Mouse (Mus musculus) naive thymus-derived CD4-positive, alpha-beta T cell, adult 2 months (primary cell): Measurements from ENCODE around the gene Dph6.
A peak's percentile ranks its signal among the peaks of the same experiment; 100 is the strongest.
"Not testable (repeated sequence)": the region's sequence is repeated elsewhere in the genome, so short reads cannot be mapped to it uniquely, and the experiment has no call there.

Source experiments
- DNase-seq: peaks from one replicate; pipeline ENCODE4 v3.0.0-alpha.2; 2011; ENCODE audit warnings: low read depth

The Dph6 gene

GRCm38 (mm10) chr2:114654365-114655239, at the start of gene Dph6:
Gene Dph6, minus strand, starts transcription at chr2:114654964.
- DNase-seq: peak; percentile 92

GRCm38 (mm10) chr2:114700966-114701685, 46.4 kb upstream of the Dph6 start:
- DNase-seq: no peak

DNA sequence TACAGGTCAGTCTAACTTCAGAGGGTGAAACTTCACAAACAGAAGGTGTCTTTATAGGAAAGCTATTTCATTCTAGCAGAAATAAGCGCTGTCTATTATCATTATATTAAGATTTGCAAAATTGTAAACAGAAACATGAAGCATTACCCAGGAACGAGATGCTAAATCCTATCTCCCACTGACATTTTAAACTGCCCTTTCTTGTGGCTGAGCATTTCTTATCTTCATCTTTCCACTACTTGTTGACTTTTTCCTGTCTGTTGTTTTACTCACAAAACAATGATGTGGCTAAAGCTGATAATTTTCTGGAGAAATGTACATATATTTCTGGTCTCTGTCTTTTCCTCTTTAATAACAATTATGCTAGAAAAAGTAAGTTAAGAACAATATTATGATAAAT, 36.8 kb upstream of the Dph6 start:
- no peak for DNase-seq

- no peak for DNase-seq
Measured at GRCm38 (mm10) chr2:114687483-114687882, 32.7 kb upstream of the Dph6 start.

- DNase-seq: no peak
Measured at GRCm38 (mm10) chr2:114687081-114687480, 32.3 kb upstream of the Dph6 start.

GRCm38 (mm10) chr2:114673831-114674230, 19.1 kb upstream of the Dph6 start:
- DNase-seq: no peak

DNA sequence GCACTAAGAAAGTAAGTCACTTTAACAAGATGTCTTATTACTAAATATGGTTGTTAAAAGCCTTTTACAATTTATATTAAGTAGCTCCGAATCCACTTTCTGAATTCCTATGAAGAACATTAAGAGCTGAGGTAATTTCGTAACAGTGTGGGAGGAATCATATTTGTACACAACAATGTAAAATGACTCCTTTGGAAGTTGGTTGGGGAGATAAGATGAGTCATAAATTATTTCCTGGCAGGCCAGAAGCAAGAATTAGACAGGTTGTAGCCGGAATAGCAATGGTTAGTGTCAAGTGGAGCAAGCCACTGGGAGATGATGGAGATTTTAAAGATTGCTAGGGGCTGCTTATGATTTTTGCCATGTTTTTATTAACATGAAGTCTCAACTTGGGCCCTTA, 16.2 kb upstream of the Dph6 start:
- no peak for DNase-seq

GRCm38 (mm10) chr2:114658954-114659353, 4.2 kb upstream of the Dph6 start:
- no peak for DNase-seq

DNA sequence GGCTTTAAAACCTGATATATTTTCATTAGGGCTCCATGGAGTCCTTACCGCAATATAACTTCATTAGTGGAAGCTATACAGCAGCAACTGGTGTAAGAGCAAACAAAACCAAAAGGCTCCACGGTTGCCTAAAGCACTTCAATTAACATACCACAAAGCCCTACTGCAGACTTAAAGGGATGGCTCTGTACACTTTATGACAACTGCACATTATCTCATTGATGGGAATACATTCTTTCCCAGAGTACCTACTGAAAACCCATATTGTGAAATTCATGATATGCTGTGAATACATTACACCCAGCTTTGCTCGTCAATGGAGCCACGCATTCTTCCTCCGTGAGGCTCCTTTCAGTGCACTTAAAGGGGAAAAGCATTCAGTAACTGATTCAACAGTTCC, 8.5 kb downstream of the Dph6 start:
- no peak for DNase-seq

DNA sequence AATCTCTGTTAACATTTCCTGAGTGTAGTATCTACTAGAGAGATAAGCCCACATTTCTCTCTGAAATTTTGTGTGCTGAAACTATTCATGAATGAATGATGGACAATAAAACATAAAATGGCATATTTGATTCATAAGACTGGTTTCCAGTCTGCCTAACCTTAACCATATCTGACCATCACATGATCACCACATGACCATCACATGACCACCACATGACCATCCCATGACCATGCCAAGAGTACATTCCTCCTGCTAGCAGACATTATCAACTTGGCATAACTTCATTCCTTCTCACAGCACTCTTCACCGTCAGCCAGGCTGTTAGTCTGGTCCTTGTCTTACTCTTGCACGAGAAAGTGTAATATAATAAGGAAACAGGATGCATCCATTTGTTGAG, 10.9 kb downstream of the Dph6 start:
- no peak for DNase-seq

DNA sequence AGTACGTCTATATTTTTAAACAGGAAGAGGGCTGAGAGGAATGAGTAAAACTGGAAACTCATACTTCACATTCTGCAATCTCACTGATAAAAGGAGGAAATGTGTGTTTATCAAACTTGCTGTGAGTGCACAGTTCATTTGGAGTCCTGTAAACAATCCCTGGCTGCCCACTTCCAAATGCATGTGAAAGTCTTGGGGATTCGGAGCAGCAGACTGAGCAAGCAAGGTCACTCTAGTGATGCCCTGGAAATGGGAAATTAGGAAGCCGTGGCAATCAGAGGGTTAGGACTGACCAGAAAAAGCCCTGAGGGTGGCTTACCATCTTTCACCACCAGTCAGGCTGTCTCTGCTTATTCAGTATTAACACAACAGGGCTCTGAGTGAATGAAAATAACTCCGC, 30.1 kb downstream of the Dph6 start:
- no peak for DNase-seq

GRCm38 (mm10) chr2:114622550-114622939, 32.2 kb downstream of the Dph6 start:
- no peak for DNase-seq

- peak; percentile 4 for DNase-seq
Measured at GRCm38 (mm10) chr2:114621781-114622549, 32.8 kb downstream of the Dph6 start.

DNA sequence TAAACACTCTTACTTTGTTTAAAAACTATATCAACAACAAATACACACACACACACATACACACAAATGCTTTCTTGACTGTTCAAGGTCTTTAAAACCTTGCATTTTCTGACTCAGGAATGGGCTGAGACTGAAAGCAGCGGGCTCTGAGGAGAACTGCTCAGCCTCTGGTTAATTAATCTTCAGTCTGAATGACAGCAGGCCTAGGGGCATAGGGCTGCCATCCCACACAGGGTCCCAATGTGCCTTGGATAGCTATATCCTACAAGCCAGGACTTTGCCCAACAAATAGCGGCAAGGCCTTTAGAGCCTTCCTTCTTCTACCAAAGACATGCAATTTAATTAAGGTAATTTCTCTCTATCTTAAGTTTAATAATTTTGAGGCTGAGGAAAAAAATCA, 43.2 kb downstream of the Dph6 start:
- no peak for DNase-seq

DNA sequence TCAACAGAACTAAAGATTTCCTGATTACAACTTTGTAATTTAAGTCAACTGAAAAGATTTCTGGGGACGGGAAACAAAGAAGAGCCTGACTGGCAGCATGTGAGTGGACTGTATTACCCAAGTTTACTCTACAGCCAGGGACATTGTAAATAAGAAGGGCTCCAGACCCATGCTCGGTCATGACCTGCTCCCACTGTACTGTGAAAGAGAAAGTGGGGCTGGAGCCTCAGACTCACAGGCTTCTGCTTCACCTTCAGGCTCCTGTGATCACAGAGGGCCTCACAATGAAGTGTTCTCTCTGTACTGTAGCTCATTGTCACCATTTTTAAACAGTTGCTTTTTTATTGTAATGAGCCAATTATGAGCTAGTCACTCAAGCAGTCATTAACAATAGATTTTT, 44.7 kb downstream of the Dph6 start:
- no peak for DNase-seq

- not testable (repeated sequence) for DNase-seq
Measured at GRCm38 (mm10) chr2:114605202-114605601, 49.6 kb downstream of the Dph6 start.

GRCm38 (mm10) chr2:114601174-114601573, 53.6 kb downstream of the Dph6 start:
- no peak for DNase-seq

- DNase-seq: no peak
Measured at GRCm38 (mm10) chr2:114599793-114600192, 55.0 kb downstream of the Dph6 start.

DNA sequence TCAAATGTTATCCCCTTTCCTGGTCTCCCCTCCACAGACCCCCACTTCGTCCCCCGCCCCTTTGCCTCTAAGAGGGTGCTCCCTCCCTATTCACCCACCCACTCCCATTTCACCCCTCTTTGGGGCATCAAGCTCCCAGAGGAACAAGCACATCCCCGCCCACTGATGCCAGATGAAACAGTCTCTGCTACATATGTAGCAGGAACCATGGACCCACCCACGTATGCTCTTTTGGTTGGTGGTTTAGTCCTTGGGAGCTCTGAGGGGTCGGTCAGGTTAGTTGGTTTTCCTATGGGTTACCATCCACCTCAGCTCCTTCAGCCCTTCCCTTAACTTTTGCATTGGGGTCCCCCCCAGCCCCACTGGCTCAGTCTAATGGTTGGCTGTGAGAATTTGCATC, 61.4 kb downstream of the Dph6 start:
- DNase-seq: no peak

- no peak for DNase-seq
Measured at GRCm38 (mm10) chr2:114580714-114581113, 74.0 kb downstream of the Dph6 start.

GRCm38 (mm10) chr2:114543000-114543622, 111.7 kb downstream of the Dph6 start:
- DNase-seq: no peak

DNA sequence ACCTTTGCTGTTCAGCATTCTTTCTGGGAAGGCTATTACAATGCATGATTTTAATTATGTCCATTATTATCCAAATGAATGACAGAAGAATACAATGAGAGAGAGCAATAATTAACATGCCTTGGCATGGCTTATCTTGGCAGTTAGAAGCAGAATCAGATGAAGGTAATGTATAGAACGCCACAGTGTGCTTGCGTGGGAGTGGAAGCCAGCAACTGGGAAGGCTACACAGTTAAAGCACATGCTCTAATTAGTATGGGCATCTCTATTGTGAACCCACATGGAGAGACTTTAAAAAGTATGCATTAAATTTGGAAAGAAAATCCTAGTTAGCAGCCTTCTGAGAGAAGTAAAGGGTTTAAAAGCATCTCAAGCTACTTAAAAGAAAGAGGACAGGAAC, 112.4 kb downstream of the Dph6 start:
- no peak for DNase-seq
